Mouse (Mus musculus) stomach, embryonic 16.5 days (tissue): ENCODE measurements around the gene Bcas1. TPM values are rescaled to one million over a fixed set of nuclear protein-coding genes. Genes with fewer than 3 reads are reported as not detected.

Experiments
- ATAC-seq: fragments of 200-750 bp; cut with Nextera tagmentation; 2 replicates; pipeline ENCODE4 v1.8.0; 2017; ENCODE audit warnings: moderate number of reproducible peaks, moderate TSS enrichment; ENCODE audit not compliant: insufficient read depth, low FRiP score
- H3K27ac ChIP-seq: fragments of 300-500 bp; sonication (generic); 2 replicates; pipeline ENCODE4 v1.5.1; 2014; ENCODE audit warnings: low read length
- H3K27me3 ChIP-seq: fragments of 300-500 bp; sonication (generic); 2 replicates; pipeline ENCODE4 v1.6.1; 2014; ENCODE audit warnings: low read length, control low read depth, mixed read lengths; ENCODE audit not compliant: control insufficient read depth, insufficient read depth
- H3K36me3 ChIP-seq: fragments of 300-500 bp; sonication (generic); 2 replicates; pipeline ENCODE4 v1.6.1; 2014; ENCODE audit warnings: low read length; ENCODE audit not compliant: control insufficient read depth, insufficient read depth
- H3K4me1 ChIP-seq: fragments of 300-500 bp; sonication (generic); 2 replicates; pipeline ENCODE4 v1.6.1; 2014; ENCODE audit warnings: low read length, control low read depth, mixed read lengths; ENCODE audit not compliant: control insufficient read depth, insufficient read depth
- H3K4me2 ChIP-seq: fragments of 300-500 bp; sonication (generic); 2 replicates; pipeline ENCODE4 v1.6.1; 2014; ENCODE audit warnings: low read depth, low read length, mixed read lengths
- H3K4me3 ChIP-seq: fragments of 300-500 bp; sonication (generic); replicated peaks from 2 replicates; pipeline ENCODE4 v1.5.1; 2014; ENCODE audit warnings: mild to moderate bottlenecking, low read length
- H3K9ac ChIP-seq: fragments of 300-500 bp; sonication (generic); 2 replicates; pipeline ENCODE4 v1.6.1; 2014; ENCODE audit warnings: low read length
- H3K9me3 ChIP-seq: fragments of 300-500 bp; sonication (generic); replicated peaks from 2 replicates; pipeline ENCODE4 v1.6.1; 2016; ENCODE audit warnings: low read length, control low read depth; ENCODE audit not compliant: control insufficient read depth
- WGBS: fragments of 180-500 bp; shearing (Covaris S2); extraction: QIAGEN DNeasy Blood & Tissue Kit; methylation state at CpG from one replicate; pipeline ENCODE4 v1.1.7; 2014; 5-methylcytosine and 5-hydroxymethylcytosine counted together
- polyA plus RNA-seq: library from polyadenylated mRNA; unstranded; fragments of >200 nt; fragmentation: Nextera tagmentation; extraction: Ambion mirVana; gene quantifications from 2 replicates; pipeline ENCODE4 v1.2.1, GENCODE M21; 2015

Bcas1 gene
- polyA plus RNA-seq = 8.9 and 13.2 TPM in 2 replicates

DNA sequence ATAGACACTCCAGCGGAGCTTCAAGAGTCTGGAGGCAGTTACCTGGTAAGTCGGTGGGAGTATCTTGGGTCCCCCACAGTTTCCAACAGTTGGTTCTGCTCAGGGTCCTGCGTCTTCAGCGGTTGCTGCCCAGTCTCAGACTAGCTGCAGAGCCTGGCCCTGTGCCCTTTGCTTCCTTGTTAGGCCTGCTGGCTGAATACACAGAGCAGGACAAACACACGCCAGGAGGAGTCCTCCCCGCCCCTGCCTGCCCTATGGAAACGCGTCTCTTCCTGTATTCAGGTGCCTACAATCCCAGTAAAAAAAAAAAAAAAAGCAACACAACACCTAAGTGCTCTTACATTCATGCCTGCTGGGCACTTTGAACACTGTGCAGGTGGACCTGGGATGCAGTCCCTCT lies at the start of gene Bcas1:
TSS of gene Bcas1 (minus strand) at position 142 of the 400 bp plus-strand sequence.
- Histone ChIP-seq H3K9me3 (no peaks in the 10 kb centered on the region), H3K4me2 (no peak within 1 kb of the TSS), H3K4me1 (no peaks in the 10 kb centered on the region), H3K27ac (peak within 1 kb of the TSS; percentile 7; the same call in 1 of the 2 replicates), H3K36me3 (no peaks in the 10 kb centered on the region), H3K9ac (no peak within 1 kb of the TSS), H3K27me3 (no peaks in the 10 kb centered on the region), H3K4me3 (no peak within 1 kb of the TSS)
- WGBS = 62% methylated on average over 8 of the region's 8 CpGs
- ATAC-seq = peak; percentile 64; the same call in 1 of the 2 replicates

DNA sequence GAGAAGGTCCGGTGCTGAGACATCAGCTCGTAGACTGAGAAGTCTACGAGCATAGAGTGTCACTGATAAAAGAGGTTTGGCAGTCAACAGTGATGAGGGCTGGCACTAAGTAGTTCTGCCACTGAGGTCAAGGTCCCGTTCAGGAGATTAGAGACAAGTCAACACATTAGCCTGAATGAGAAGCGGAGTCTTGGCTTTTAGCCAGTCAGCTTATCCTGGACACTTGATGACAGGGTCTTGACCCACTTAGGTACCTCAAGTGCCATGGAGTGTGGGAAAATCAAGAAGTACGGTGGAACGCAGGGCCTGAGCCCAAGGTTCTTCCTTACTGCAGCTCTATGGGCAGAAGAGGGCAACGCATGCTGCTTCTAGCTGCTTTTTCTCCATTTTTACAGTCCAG lies 49.0 kb upstream of the Bcas1 start:
- no peak for ATAC-seq
- H3K27ac ChIP-seq = no peak overlapping the region
- H3K9ac ChIP-seq = no peak overlapping the region
- H3K9me3 ChIP-seq = no peaks in the 10 kb centered on the region
- no peak overlapping the region for H3K4me2 ChIP-seq
- no peaks in the 10 kb centered on the region for H3K4me1 ChIP-seq
- no peaks in the 10 kb centered on the region for H3K27me3 ChIP-seq
- WGBS = 59% methylated on average over 8 of the region's 8 CpGs
- no peak overlapping the region for H3K4me3 ChIP-seq
- no peaks in the 10 kb centered on the region for H3K36me3 ChIP-seq

DNA sequence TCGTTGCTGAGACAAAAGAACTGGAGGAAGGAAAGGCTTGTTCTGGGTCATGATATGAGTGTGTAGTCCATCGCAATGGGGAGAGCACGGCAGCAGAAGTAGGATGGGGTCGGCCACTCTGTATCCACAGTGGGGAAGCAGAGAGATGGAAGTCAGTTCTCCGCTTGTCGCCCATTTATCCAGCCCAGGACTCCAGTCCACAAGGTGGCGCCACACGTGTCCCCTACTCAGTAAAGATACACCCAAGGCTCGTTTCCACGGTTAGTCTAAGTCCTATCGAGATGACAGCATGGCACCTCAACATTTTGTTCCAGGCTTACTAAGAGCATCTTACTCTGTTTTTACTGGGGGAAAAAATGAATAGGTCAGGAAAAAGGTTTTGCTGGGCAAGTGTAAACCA lies 48.6 kb upstream of the Bcas1 start:
- Histone ChIP-seq H3K4me1 (no peaks in the 10 kb centered on the region), H3K36me3 (no peaks in the 10 kb centered on the region), H3K9ac (no peak overlapping the region), H3K9me3 (no peaks in the 10 kb centered on the region), H3K27me3 (no peaks in the 10 kb centered on the region), H3K4me2 (no peak overlapping the region), H3K4me3 (no peak overlapping the region), H3K27ac (no peak overlapping the region)
- no peak for ATAC-seq
- 80% methylated on average over 11 of the region's 11 CpGs for WGBS

DNA sequence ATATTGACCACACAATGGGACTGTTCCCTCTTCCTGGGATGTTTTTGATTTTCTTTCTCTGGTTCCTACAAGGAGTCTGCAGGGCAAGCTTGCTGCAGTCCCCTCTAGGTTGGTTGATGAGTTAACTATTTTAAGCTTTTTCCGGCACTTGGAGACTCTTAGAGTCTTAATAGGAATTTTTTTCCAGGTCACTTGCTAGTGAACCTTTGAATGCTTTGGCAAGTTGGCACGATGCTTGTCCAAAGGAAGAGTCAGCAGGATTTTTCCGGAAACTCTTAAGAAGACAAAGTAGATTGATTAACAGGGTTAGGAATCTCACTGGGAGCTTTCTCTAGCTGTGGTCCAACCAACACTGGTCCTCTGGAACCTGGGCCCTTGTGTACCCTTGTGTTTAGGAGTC lies 47.5 kb upstream of the Bcas1 start:
- H3K9me3 ChIP-seq = no peaks in the 10 kb centered on the region
- H3K4me3 ChIP-seq = no peak overlapping the region
- no peak overlapping the region for H3K4me2 ChIP-seq
- H3K27ac ChIP-seq = no peak overlapping the region
- no peak for ATAC-seq
- H3K9ac ChIP-seq = no peak overlapping the region
- 81% methylated on average over 3 of the region's 3 CpGs for WGBS
- H3K4me1 ChIP-seq = no peaks in the 10 kb centered on the region
- no peaks in the 10 kb centered on the region for H3K36me3 ChIP-seq
- H3K27me3 ChIP-seq = no peaks in the 10 kb centered on the region

DNA sequence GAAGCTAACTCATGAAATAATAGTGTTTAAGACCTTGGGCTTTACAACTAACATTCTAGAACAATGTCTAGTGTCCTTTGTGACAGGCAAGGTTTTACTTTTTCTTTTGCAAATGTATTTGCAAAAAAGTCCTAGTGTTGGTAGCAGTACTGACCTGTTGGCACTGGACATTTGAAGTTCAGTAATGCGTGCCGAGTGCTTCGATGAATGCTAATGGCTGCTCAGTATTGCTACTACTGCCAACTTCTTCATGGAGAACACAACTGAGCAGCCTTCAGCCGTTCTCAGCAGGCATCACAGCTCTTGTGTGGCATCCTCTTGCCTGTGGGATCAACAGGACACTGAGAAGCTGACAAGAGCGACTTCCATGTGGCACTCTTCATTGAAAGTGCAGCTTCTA lies 46.5 kb upstream of the Bcas1 start:
- no peak overlapping the region for H3K4me3 ChIP-seq
- H3K27ac ChIP-seq = no peak overlapping the region
- H3K36me3 ChIP-seq = no peaks in the 10 kb centered on the region
- no peaks in the 10 kb centered on the region for H3K27me3 ChIP-seq
- no peak overlapping the region for H3K4me2 ChIP-seq
- no peak for ATAC-seq
- 0 out of 2 replicates have a peak, but pooled peaks cover 3% of the 10 kb centered on the region for H3K4me1 ChIP-seq
- H3K9ac ChIP-seq = no peak overlapping the region
- no peaks in the 10 kb centered on the region for H3K9me3 ChIP-seq
- WGBS = 93% methylated on average over 5 of the region's 5 CpGs

DNA sequence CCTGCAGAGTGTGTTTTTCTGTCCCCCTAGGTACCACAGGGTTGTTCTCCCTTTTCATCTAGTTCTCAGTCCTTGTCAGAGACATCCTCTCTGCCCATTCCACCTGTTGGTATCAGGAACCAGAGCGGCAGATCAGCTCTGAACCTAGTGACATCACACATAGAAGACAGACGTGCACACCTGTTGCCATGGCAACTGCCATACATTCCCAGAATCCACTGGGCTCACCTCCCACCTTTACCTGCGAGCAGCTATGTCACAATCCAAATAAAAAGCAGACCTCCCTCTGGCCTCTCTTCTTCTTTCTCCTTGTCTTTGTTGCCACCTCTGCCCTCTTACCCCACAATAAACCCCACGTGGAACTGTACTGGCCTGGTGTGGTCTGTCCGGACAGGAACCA lies 42.9 kb upstream of the Bcas1 start:
- no peaks in the 10 kb centered on the region for H3K36me3 ChIP-seq
- no peak overlapping the region for H3K27ac ChIP-seq
- WGBS = 66% methylated on average over 5 of the region's 5 CpGs
- H3K4me2 ChIP-seq = no peak overlapping the region
- H3K4me1 ChIP-seq = 0 out of 2 replicates have a peak, but pooled peaks cover 3% of the 10 kb centered on the region
- H3K9ac ChIP-seq = no peak overlapping the region
- no peak overlapping the region for H3K4me3 ChIP-seq
- H3K9me3 ChIP-seq = no peaks in the 10 kb centered on the region
- no peak for ATAC-seq
- H3K27me3 ChIP-seq = no peaks in the 10 kb centered on the region

DNA sequence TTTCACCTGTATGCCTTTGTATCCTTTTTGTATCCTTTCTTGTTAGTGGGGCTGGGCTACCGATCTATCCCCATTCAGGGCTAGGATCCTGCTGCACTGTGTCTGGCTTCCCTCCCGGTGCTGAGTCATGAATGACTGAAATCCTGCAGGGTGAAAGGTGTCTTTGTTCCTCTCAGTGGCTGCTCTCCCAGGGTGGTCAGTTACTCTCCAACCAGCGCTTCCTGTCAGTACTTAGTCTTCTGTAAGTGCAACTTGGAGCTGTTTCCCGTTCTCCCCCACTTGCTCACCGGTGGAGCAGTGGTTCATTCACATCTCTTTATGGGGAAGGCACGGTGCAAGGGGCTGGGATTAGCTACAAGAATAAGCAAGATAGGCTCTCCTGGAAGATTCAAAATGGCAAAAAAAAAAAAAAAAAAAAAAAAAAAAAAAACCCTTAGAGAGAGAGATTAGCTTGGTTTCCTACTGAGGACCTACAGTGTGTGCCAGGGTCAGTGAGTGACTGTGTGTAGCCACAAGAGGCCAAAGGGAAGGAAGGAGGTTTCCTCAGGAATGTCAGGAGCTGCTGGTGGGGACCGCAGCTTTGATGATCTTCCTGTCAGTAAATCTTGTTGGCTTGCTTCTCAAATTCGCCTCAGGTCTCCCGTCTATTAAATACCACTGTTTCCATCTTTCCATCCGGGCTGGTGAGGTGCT lies 42.1 kb upstream of the Bcas1 start:
- Histone ChIP-seq H3K4me1 (peaks cover 3% of the 10 kb centered on the region; the same call in 1 of the 2 replicates), H3K9ac (no peak overlapping the region), H3K9me3 (no peaks in the 10 kb centered on the region), H3K27ac (no peak overlapping the region), H3K36me3 (no peaks in the 10 kb centered on the region), H3K27me3 (no peaks in the 10 kb centered on the region), H3K4me2 (no peak overlapping the region), H3K4me3 (no peak overlapping the region)
- peak; percentile 72; the same call in 1 of the 2 replicates for ATAC-seq
- WGBS = 13% methylated on average over 10 of the region's 10 CpGs

DNA sequence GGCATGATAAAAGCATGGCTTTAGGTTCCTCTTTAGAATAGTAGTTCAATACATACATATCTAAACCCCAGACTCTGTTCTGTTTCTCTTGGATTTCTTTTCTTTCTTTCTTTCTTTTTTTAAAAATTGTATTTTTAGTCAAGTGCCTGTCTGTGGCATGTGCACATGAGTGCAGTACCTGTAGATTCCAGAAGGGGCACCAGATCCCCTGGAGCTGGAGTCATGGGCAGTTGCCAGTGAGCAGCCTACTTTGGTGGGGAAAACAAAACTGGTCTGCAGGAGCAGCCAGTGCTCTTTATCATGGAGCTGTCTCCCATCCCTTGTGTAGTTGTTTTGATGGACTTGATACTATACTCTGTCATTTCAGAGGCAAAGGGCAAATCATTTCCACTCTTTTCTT lies 40.4 kb upstream of the Bcas1 start:
- Histone ChIP-seq H3K4me3 (no peak overlapping the region), H3K36me3 (no peaks in the 10 kb centered on the region), H3K9ac (no peak overlapping the region), H3K4me1 (peaks cover 3% of the 10 kb centered on the region; the same call in 1 of the 2 replicates), H3K27ac (no peak overlapping the region), H3K4me2 (no peak overlapping the region), H3K9me3 (no peaks in the 10 kb centered on the region), H3K27me3 (no peaks in the 10 kb centered on the region)
- no peak for ATAC-seq

DNA sequence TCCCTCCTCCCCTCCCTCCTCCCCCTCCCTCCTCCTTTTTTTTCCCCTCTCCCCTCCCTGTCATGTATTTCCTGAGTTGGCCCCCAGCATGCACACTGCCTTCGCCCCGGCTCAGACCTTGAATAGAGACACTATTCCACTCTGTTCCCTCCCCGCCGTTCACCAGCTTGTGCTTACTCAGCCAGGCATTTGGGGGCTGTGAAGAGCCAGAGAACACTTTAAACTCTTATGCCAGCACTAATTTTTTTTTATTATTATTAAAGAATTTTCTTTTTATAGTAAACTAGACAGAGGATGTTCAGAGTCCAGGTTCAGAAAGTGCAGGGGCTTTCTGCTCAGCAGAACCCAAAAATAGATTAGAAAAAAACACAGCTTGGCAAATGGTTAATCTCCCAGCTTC lies 37.2 kb upstream of the Bcas1 start:
- Histone ChIP-seq H3K9ac (no peak overlapping the region), H3K27me3 (peaks cover 3% of the 10 kb centered on the region; the same call in 1 of the 2 replicates), H3K4me1 (peaks cover 3% of the 10 kb centered on the region; the same call in 1 of the 2 replicates), H3K9me3 (no peaks in the 10 kb centered on the region), H3K36me3 (no peaks in the 10 kb centered on the region), H3K27ac (no peak overlapping the region), H3K4me2 (no peak overlapping the region), H3K4me3 (no peak overlapping the region)
- 47% methylated on average over 3 of the region's 4 CpGs for WGBS
- no peak for ATAC-seq
